Mouse (Mus musculus): ENCODE data around the gene Fez1.

- TF ChIP-seq CTCF (IDR thresholded peaks at IDR 0.05; ENCODE audit: low read depth) = peak; percentile 86
- TF ChIP-seq EP300 (IDR thresholded peaks at IDR 0.05; ENCODE audit: low read depth) = no peak
Measured at GRCm38 (mm10) chr9:36916362-36916761, 94.7 kb downstream of the Fez1 start.
